Mouse (Mus musculus) stomach, postnatal 0 days (tissue): ENCODE measurements at regions not wholly inside any gene's neighbourhood (a gene's known extent, or its start where the extent isn't known, plus 50 kb on each side); places are given as distances from the start of the nearest gene placed in this dataset.

Experiments used
- ATAC-seq: fragments of 200-750 bp; cut with Nextera tagmentation; 2 replicates; pipeline ENCODE4 v1.8.0; 2017; ENCODE audit not compliant: low FRiP score, low TSS enrichment
- DNase-seq: peaks from one replicate; pipeline ENCODE4 v3.0.0-alpha.2; 2016; ENCODE audit warnings: low spot score
- H3K27ac ChIP-seq: fragments of 300-500 bp; sonication (generic); replicated peaks from 2 replicates; pipeline ENCODE4 v1.5.1; 2014; ENCODE audit warnings: mild to moderate bottlenecking, control low read depth
- H3K27me3 ChIP-seq: fragments of 300-500 bp; sonication (generic); 2 replicates; pipeline ENCODE4 v1.6.1; 2014; ENCODE audit warnings: low read length; ENCODE audit not compliant: control insufficient read depth, insufficient read depth
- H3K36me3 ChIP-seq: fragments of 300-500 bp; sonication (generic); 2 replicates; pipeline ENCODE4 v1.6.1; 2014; ENCODE audit warnings: low read length, mixed read lengths; ENCODE audit not compliant: control insufficient read depth, insufficient read depth
- H3K4me1 ChIP-seq: fragments of 300-500 bp; sonication (generic); replicated peaks from 2 replicates; pipeline ENCODE4 v1.6.1; 2014; ENCODE audit warnings: antibody characterized with exemption; ENCODE audit not compliant: control insufficient read depth, insufficient read depth
- H3K4me2 ChIP-seq: fragments of 300-500 bp; sonication (generic); replicated peaks from 2 replicates; pipeline ENCODE4 v1.6.1; 2014; ENCODE audit warnings: low read depth, mild to moderate bottlenecking, control low read depth, moderate library complexity
- H3K4me3 ChIP-seq: fragments of 300-500 bp; sonication (generic); 2 replicates; pipeline ENCODE4 v1.5.1; 2014; ENCODE audit warnings: low read depth, low read length, control low read depth
- H3K9ac ChIP-seq: fragments of 300-500 bp; sonication (generic); 2 replicates; pipeline ENCODE4 v1.6.1; 2014; ENCODE audit warnings: mild to moderate bottlenecking, low read length, control low read depth, mixed read lengths
- H3K9me3 ChIP-seq: fragments of 300-500 bp; sonication (generic); 2 replicates; pipeline ENCODE4 v1.6.1; 2016; ENCODE audit warnings: low read length; ENCODE audit not compliant: control insufficient read depth
- CTCF ChIP-seq: IDR thresholded peaks from 2 replicates; pipeline ENCODE4 v1.5.1; 2016; ENCODE audit warnings: antibody characterized with exemption, low read depth, mild to moderate bottlenecking, moderate library complexity
- EP300 ChIP-seq: optimal IDR thresholded peaks from 2 replicates; pipeline ENCODE3; 2016; ENCODE audit warnings: antibody characterized with exemption
- whole genome bisulfite sequencing: fragments of 180-500 bp; shearing (Covaris S2); extraction: QIAGEN DNeasy Blood & Tissue Kit; methylation state at CpG from one replicate; pipeline ENCODE4 v1.1.7; 2014; 5-methylcytosine and 5-hydroxymethylcytosine counted together

- no peak for DNase-seq
- Histone ChIP-seq H3K9me3 (no peaks in the 10 kb centered on the region), H3K4me3 (no peak overlapping the region), H3K27ac (no peak overlapping the region), H3K36me3 (no peaks in the 10 kb centered on the region), H3K4me2 (no peak overlapping the region), H3K9ac (no peak overlapping the region), H3K27me3 (no peaks in the 10 kb centered on the region), H3K4me1 (no peaks in the 10 kb centered on the region)
- TF ChIP-seq EP300 (no peak), CTCF (no peak)
- no peak for ATAC-seq
- 17% methylated on average over 7 of the region's 7 CpGs for WGBS
These were observed 266.8 kb upstream of the Runx1 start for GRCm38 (mm10) chr16:93092796-93093195.

- no peak overlapping the region for H3K27ac ChIP-seq
- no peak for ATAC-seq
- H3K9ac ChIP-seq, result no peak overlapping the region
- H3K36me3 ChIP-seq, result no peaks in the 10 kb centered on the region
- TF ChIP-seq EP300 (no peak), CTCF (no peak)
- DNase-seq, result no peak
- H3K27me3 ChIP-seq, result no peaks in the 10 kb centered on the region
- WGBS, result 62% methylated on average over 10 of the region's 10 CpGs
- H3K4me3 ChIP-seq, result no peak overlapping the region
- H3K9me3 ChIP-seq, result no peaks in the 10 kb centered on the region
- H3K4me2 ChIP-seq, result no peak overlapping the region
- no peaks in the 10 kb centered on the region for H3K4me1 ChIP-seq
These were observed 259.4 kb upstream of the Runx1 start for GRCm38 (mm10) chr16:93085227-93085883.

GRCm38 (mm10) chr16:93083756-93084155 is 257.8 kb upstream of the Runx1 start:
- WGBS, result 61% methylated on average over 2 of the region's 2 CpGs
- no peak overlapping the region for H3K9ac ChIP-seq
- no peaks in the 10 kb centered on the region for H3K36me3 ChIP-seq
- no peaks in the 10 kb centered on the region for H3K4me1 ChIP-seq
- ATAC-seq (no peak), DNase-seq (no peak)
- H3K27me3 ChIP-seq, result no peaks in the 10 kb centered on the region
- no peak overlapping the region for H3K4me3 ChIP-seq
- no peak for TF ChIP-seq EP300
- no peak for TF ChIP-seq CTCF
- no peak overlapping the region for H3K4me2 ChIP-seq
- no peaks in the 10 kb centered on the region for H3K9me3 ChIP-seq
- no peak overlapping the region for H3K27ac ChIP-seq

- Histone ChIP-seq H3K27ac (no peak overlapping the region), H3K4me1 (no peaks in the 10 kb centered on the region), H3K4me2 (no peak overlapping the region), H3K27me3 (no peaks in the 10 kb centered on the region), H3K9me3 (no peaks in the 10 kb centered on the region), H3K9ac (no peak overlapping the region), H3K36me3 (no peaks in the 10 kb centered on the region), H3K4me3 (no peak overlapping the region)
- ATAC-seq (no peak), DNase-seq (no peak)
- WGBS, result 83% methylated on average over 1 of the region's 1 CpGs
- no peak for TF ChIP-seq CTCF
- TF ChIP-seq EP300, result no peak
These were observed 257.2 kb upstream of the Runx1 start for GRCm38 (mm10) chr16:93083142-93083541.

GRCm38 (mm10) chr16:93081533-93081932 is 255.6 kb upstream of the Runx1 start:
- no peak for ATAC-seq
- Histone ChIP-seq H3K4me3 (no peak overlapping the region), H3K27me3 (no peaks in the 10 kb centered on the region), H3K4me1 (no peaks in the 10 kb centered on the region), H3K9me3 (no peaks in the 10 kb centered on the region), H3K4me2 (no peak overlapping the region), H3K36me3 (no peaks in the 10 kb centered on the region), H3K27ac (no peak overlapping the region), H3K9ac (no peak overlapping the region)
- no peak for DNase-seq
- TF ChIP-seq CTCF, result no peak
- TF ChIP-seq EP300, result no peak
- WGBS, result 56% methylated on average over 2 of the region's 2 CpGs

- 28% methylated on average over 17 of the region's 17 CpGs for WGBS
- H3K4me3 ChIP-seq, result no peak overlapping the region
- ATAC-seq, result no peak
These were observed 253.9 kb upstream of the Runx1 start for GRCm38 (mm10) chr16:93079660-93080390.

More at GRCm38 (mm10) chr16:93079660-93080390, 253.9 kb upstream of the Runx1 start:
- H3K27ac ChIP-seq, result no peak overlapping the region
- H3K9me3 ChIP-seq, result no peaks in the 10 kb centered on the region
- peak overlapping the region; percentile 33 for H3K4me2 ChIP-seq
- no peaks in the 10 kb centered on the region for H3K36me3 ChIP-seq
- H3K4me1 ChIP-seq, result no peaks in the 10 kb centered on the region
- TF ChIP-seq EP300 (no peak), CTCF (no peak)
- no peak overlapping the region for H3K9ac ChIP-seq
- peak; percentile 23 for DNase-seq
- no peaks in the 10 kb centered on the region for H3K27me3 ChIP-seq
